Mouse (Mus musculus) midbrain, embryonic 13.5 days (tissue): ENCODE results near the gene Cyp4f37. TPM values are rescaled to one million over a fixed set of nuclear protein-coding genes. Genes with fewer than 3 reads are reported as not detected.

ENCODE experiments used
- polyA plus RNA-seq: library from polyadenylated mRNA; unstranded; fragments of >200 nt; fragmentation: Nextera tagmentation; extraction: Ambion mirVana; gene quantifications from 2 replicates; pipeline ENCODE4 v1.2.1, GENCODE M21; 2015

The Cyp4f37 gene
- polyA plus RNA-seq, 1 experiment from 2014 or later: 0.43 TPM

Other genes with a start within 250 kb of the Cyp4f37 start
- 33.7 and 36.4 TPM in 2 replicates for gene Wiz, start 231.9 kb upstream of the Cyp4f37 start, polyA plus RNA-seq
- 0.54 TPM in 2 replicates for gene Rasal3, start 217.7 kb upstream of the Cyp4f37 start, polyA plus RNA-seq
- not detected in 2 replicates for gene Pglyrp2, start 197.1 kb upstream of the Cyp4f37 start, polyA plus RNA-seq
- 1.2 TPM in 2 replicates for gene Cyp4f39, start 168.6 kb upstream of the Cyp4f37 start, polyA plus RNA-seq
- gene Cyp4f17, start 115.3 kb upstream of the Cyp4f37 start, polyA plus RNA-seq: 13.0 and 13.8 TPM in 2 replicates
- 19.2 and 20.4 TPM in 2 replicates for gene Cyp4f16, start 84.8 kb upstream of the Cyp4f37 start, polyA plus RNA-seq
- gene Cyp4f40, start 37.6 kb downstream of the Cyp4f37 start, polyA plus RNA-seq: not detected in 2 replicates
- gene Cyp4f15, start 64.3 kb downstream of the Cyp4f37 start, polyA plus RNA-seq: 0.85 and 1.4 TPM in 2 replicates
- gene Zfp871, start 167.0 kb downstream of the Cyp4f37 start, polyA plus RNA-seq: 44.6 and 54.4 TPM in 2 replicates
- 78.5 and 80.6 TPM in 2 replicates for gene Zfp811, start 188.6 kb downstream of the Cyp4f37 start, polyA plus RNA-seq
- gene Zfp799, start 209.0 kb downstream of the Cyp4f37 start, polyA plus RNA-seq: 21.5 and 24.2 TPM in 2 replicates